Mouse (Mus musculus) forebrain, postnatal 0 days (tissue): ENCODE measurements at regions not wholly inside any gene's neighbourhood (a gene's known extent, or its start where the extent isn't known, plus 50 kb on each side); places are given as distances from the start of the nearest gene placed in this dataset.

Source experiments
- ATAC-seq: fragments of 200-750 bp; cut with Nextera tagmentation; 2 replicates; pipeline ENCODE4 v1.8.0; 2017; ENCODE audit warnings: mild to moderate bottlenecking, moderate library complexity
- DNase-seq: peaks from one replicate; pipeline ENCODE4 v3.0.0-alpha.2; 2015
- H3K27ac ChIP-seq: fragments of 300-500 bp; sonication (generic); 2 replicates; pipeline ENCODE4 v1.5.1; 2014; ENCODE audit warnings: low read depth, mild to moderate bottlenecking, antibody characterized with exemption, low read length, moderate library complexity, mixed read lengths
- H3K27me3 ChIP-seq: fragments of 300-500 bp; sonication (generic); 2 replicates; pipeline ENCODE4 v1.6.1; 2014; ENCODE audit warnings: mild to moderate bottlenecking, low read length, mixed read lengths; ENCODE audit not compliant: insufficient read depth
- H3K36me3 ChIP-seq: fragments of 300-500 bp; sonication (generic); 2 replicates; pipeline ENCODE4 v1.6.1; 2014; ENCODE audit warnings: mild to moderate bottlenecking, moderate library complexity; ENCODE audit not compliant: insufficient read depth
- H3K4me1 ChIP-seq: fragments of 300-500 bp; sonication (generic); 2 replicates; pipeline ENCODE4 v1.6.1; 2014; ENCODE audit warnings: antibody characterized with exemption; ENCODE audit not compliant: insufficient read depth
- H3K4me2 ChIP-seq: fragments of 300-500 bp; sonication (generic); 2 replicates; pipeline ENCODE4 v1.6.1; 2014; ENCODE audit warnings: low read depth, mild to moderate bottlenecking, moderate library complexity
- H3K4me3 ChIP-seq: fragments of 300-500 bp; sonication (generic); 2 replicates; pipeline ENCODE4 v1.5.1; 2014; ENCODE audit warnings: low read depth, low read length, mixed read lengths
- H3K9ac ChIP-seq: fragments of 300-500 bp; sonication (generic); 2 replicates; pipeline ENCODE4 v1.6.1; 2014; ENCODE audit warnings: mild to moderate bottlenecking
- H3K9me3 ChIP-seq: fragments of 300-500 bp; sonication (generic); 2 replicates; pipeline ENCODE4 v1.6.1; 2016; ENCODE audit warnings: low read length
- CTCF ChIP-seq: sonication (generic); IDR thresholded peaks from 2 replicates; pipeline ENCODE4 v1.5.1; 2016; ENCODE audit warnings: antibody characterized with exemption, control low read depth, low read depth
- WGBS: fragments of 180-500 bp; shearing (Covaris S2); extraction: QIAGEN DNeasy Blood & Tissue Kit; methylation state at CpG from one replicate; pipeline ENCODE4 v1.1.7; 2014; 5-methylcytosine and 5-hydroxymethylcytosine counted together

DNA sequence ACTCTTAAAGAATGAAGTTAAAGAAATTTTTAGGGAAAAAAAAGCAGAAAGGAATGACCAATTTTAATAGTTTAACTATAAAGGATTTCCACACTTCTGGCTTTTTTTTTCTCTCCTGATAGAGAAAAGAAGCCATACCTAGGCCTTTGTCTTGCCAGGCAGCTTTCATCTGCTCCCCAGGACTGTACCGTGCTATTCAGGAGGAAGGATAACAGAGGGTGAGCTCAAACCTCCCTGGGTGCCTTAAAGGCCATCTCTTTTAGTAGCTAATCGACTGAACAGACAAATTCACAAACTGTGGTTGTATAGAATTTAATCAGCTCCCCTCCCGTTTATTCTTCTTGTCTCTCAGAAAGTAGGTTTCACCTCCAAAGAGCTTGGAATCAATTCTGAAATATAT, 76.1 kb downstream of the Csl start:
- no peak for DNase-seq
- Histone ChIP-seq H3K4me1 (no peaks in the 10 kb centered on the region), H3K27me3 (no peaks in the 10 kb centered on the region), H3K27ac (no peak overlapping the region), H3K4me3 (no peak overlapping the region), H3K9me3 (no peaks in the 10 kb centered on the region), H3K36me3 (no peaks in the 10 kb centered on the region), H3K4me2 (no peak overlapping the region), H3K9ac (no peak overlapping the region)
- no peak for ATAC-seq
- 9% methylated on average over 3 of the region's 3 CpGs for WGBS
- TF ChIP-seq CTCF: no peak

DNA sequence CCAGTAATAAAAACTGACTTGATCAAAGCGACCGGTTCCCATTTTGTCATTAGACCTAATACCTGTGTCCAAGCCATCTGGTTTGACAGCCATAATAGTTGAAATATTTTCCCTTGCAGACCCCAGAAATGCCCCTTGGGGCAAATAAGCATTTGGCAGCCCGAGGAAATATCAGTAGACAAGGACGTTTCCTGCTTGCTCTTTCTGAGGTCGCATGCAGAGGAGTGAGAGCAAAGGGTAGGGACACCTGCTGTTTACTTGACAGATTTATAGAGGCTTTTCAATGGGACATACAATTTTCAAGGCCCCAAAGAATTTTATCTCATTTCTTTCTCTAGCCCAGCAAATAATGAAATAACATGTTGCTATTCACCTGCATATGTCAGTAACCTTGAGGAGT, 73.5 kb downstream of the Csl start:
- DNase-seq: no peak
- Histone ChIP-seq H3K4me3 (no peak overlapping the region), H3K36me3 (no peaks in the 10 kb centered on the region), H3K4me2 (no peak overlapping the region), H3K9ac (no peak overlapping the region), H3K27ac (no peak overlapping the region), H3K4me1 (no peaks in the 10 kb centered on the region), H3K9me3 (no peaks in the 10 kb centered on the region), H3K27me3 (no peaks in the 10 kb centered on the region)
- 50% methylated on average over 5 of the region's 5 CpGs for WGBS
- no peak for ATAC-seq
- TF ChIP-seq CTCF: no peak

DNA sequence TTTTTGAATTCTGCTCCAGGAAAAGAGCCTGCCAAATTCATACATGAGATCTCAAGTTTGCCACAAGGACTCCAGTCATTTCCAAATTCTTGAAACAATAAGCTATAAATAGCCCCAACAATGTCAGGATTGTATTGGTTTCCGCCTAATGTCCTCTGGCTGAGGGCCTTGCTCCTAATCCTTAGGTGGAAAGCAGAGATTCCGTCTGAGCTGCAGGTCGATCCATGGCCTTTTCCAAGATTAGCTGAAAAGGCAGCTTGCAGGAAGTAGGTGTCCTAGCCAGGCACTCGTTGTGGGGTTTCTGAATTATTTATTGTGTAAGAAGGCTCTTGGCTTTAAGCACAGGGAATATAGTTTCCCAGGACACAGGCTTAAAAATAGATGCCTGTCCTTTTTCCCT, 72.4 kb downstream of the Csl start:
- Histone ChIP-seq H3K9me3 (no peaks in the 10 kb centered on the region), H3K9ac (no peak overlapping the region), H3K27ac (no peak overlapping the region), H3K27me3 (no peaks in the 10 kb centered on the region), H3K4me2 (no peak overlapping the region), H3K4me3 (no peak overlapping the region), H3K36me3 (no peaks in the 10 kb centered on the region), H3K4me1 (no peaks in the 10 kb centered on the region)
- ATAC-seq: no peak
- WGBS: 47% methylated on average over 4 of the region's 4 CpGs
- TF ChIP-seq CTCF: no peak
- DNase-seq: no peak

DNA sequence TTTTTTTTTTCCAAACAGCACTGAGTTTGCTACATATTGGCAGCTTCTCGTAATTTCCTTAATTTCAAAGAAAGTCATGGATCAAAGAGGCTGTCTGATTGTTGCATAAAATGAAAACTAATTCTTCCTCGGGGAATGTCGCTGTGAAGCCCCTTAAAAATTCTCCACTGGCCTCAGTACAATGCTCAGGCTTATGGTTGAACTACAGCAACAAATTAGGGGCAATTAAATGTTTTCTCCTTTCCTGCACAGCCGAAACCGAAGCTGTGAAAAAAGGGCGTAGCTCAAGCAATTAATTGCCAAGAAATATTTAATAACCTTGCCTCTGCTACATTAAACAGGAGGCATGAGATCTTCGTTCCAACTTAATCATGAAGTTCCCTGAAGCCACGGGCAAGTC, 61.8 kb downstream of the Csl start:
- no peaks in the 10 kb centered on the region for H3K4me1 ChIP-seq
- DNase-seq: no peak
- no peak for TF ChIP-seq CTCF
- no peak for ATAC-seq
- no peak overlapping the region for H3K27ac ChIP-seq
- H3K9ac ChIP-seq: no peak overlapping the region
- H3K4me2 ChIP-seq: no peak overlapping the region
- WGBS: 23% methylated on average over 8 of the region's 8 CpGs
- no peaks in the 10 kb centered on the region for H3K9me3 ChIP-seq
- H3K36me3 ChIP-seq: no peaks in the 10 kb centered on the region
- H3K4me3 ChIP-seq: no peak overlapping the region
- H3K27me3 ChIP-seq: no peaks in the 10 kb centered on the region

DNA sequence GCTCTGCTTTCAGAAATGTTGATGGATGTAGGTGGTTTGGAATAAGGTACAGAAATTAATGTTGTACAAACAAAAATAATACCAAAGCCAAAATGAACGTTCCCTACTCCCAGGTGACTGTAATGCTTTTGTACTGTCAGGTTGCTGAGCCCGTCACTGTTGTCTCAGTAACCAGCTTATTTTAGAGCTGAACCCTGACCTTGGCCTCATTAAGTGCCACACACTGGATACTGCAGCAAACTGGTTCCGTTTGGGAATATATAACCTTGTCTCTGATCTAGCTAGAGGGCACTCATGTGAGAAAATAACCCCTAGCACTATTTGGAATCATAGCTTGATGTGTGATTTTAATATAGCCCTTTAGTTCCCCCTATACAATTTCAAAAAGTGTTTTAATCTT, 60.0 kb downstream of the Csl start:
- Histone ChIP-seq H3K4me3 (no peak overlapping the region), H3K27me3 (no peaks in the 10 kb centered on the region), H3K9me3 (no peaks in the 10 kb centered on the region), H3K4me2 (no peak overlapping the region), H3K4me1 (no peaks in the 10 kb centered on the region), H3K36me3 (no peaks in the 10 kb centered on the region), H3K9ac (no peak overlapping the region), H3K27ac (no peak overlapping the region)
- no peak for TF ChIP-seq CTCF
- DNase-seq: no peak
- WGBS: 48% methylated on average over 3 of the region's 3 CpGs
- no peak for ATAC-seq

DNA sequence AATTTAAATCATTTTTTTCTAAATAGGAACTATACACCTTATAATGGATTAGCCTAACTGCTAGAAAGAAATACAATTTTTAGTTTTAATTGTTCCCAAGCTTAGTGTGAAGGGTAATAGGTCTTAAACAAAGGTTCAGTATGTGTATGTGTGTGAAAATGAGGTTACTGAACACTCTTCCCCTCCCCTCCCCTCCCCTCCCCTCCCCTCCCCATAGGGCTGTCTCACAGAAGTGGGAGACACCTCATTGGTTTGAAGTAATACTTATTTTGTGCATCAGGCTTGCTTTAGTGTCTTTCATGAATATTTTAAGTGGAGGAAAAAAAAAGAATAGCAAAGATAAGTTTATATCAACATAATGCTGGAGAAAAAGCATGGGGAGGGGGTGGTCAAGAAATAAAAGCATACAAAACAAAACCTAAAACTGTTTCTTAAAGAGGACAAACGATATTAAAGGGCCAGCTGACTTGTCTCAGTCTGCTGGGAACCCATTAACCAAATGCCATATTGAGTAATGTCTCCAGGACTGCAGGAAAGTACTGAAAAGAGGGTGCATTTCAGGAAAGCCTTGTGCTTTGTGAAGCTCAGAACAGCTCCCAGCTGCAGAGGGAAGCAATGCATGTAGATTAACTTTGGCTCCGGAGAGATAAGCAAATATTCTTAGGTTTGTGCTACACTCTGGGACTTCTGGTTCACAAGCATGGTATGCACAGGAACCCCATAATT, 59.2 kb downstream of the Csl start:
- no peaks in the 10 kb centered on the region for H3K4me1 ChIP-seq
- 69% methylated on average over 2 of the region's 2 CpGs for WGBS
- H3K4me2 ChIP-seq: no peak overlapping the region
- no peaks in the 10 kb centered on the region for H3K27me3 ChIP-seq
- H3K9me3 ChIP-seq: no peaks in the 10 kb centered on the region
- H3K27ac ChIP-seq: no peak overlapping the region
- no peaks in the 10 kb centered on the region for H3K36me3 ChIP-seq
- DNase-seq (no peak), ATAC-seq (no peak)
- TF ChIP-seq CTCF: no peak
- H3K4me3 ChIP-seq: no peak overlapping the region
- no peak overlapping the region for H3K9ac ChIP-seq
